Mouse (Mus musculus) adrenal gland, adult (tissue): Measurements from ENCODE around the gene Vdr.

Source experiments
- DNase-seq, 2 experiments: peaks; one replicate each; pipeline ENCODE4 v3.0.0; 2022 to 2023; ENCODE audit warnings: low spot score in 1 of 2; ENCODE audit not compliant: inconsistent age in 2 of 2

The Vdr gene

GRCm38 (mm10) chr15:97921796-97922195 lies 11.4 kb upstream of the Vdr start:
- no peak for DNase-seq

GRCm38 (mm10) chr15:97920306-97920705 lies 9.9 kb upstream of the Vdr start:
- DNase-seq, result peak in 1 of 2 experiments; percentile 32

- DNase-seq, result no peak
Measured at GRCm38 (mm10) chr15:97919217-97919616, 8.8 kb upstream of the Vdr start.

- no peak for DNase-seq
Measured at GRCm38 (mm10) chr15:97917994-97918393, 7.6 kb upstream of the Vdr start.

- DNase-seq, result peak in 1 of 2 experiments; percentile 63
Measured at GRCm38 (mm10) chr15:97914331-97914747, 3.9 kb upstream of the Vdr start.

- peak; percentile 74 to 90 for DNase-seq
Measured at GRCm38 (mm10) chr15:97907801-97908751, 2.4 kb downstream of the Vdr start.

- peak; percentile 55 to 60 for DNase-seq
Measured at GRCm38 (mm10) chr15:97907202-97907601, 3.2 kb downstream of the Vdr start.

GRCm38 (mm10) chr15:97905281-97905680 lies 5.1 kb downstream of the Vdr start:
- DNase-seq, result no peak

- no peak for DNase-seq
Measured at GRCm38 (mm10) chr15:97904339-97904991, 6.0 kb downstream of the Vdr start.

- no peak for DNase-seq
Measured at GRCm38 (mm10) chr15:97903261-97904009, 7.0 kb downstream of the Vdr start.

- DNase-seq, result no peak
Measured at GRCm38 (mm10) chr15:97900991-97901390, 9.4 kb downstream of the Vdr start.

GRCm38 (mm10) chr15:97900336-97900912 lies 10.0 kb downstream of the Vdr start:
- no peak for DNase-seq

GRCm38 (mm10) chr15:97899714-97900113 lies 10.7 kb downstream of the Vdr start:
- no peak for DNase-seq

- no peak for DNase-seq
Measured at GRCm38 (mm10) chr15:97898791-97899190, 11.6 kb downstream of the Vdr start.

- DNase-seq, result no peak
Measured at GRCm38 (mm10) chr15:97896861-97897654, 13.4 kb downstream of the Vdr start.

- no peak for DNase-seq
Measured at GRCm38 (mm10) chr15:97896347-97896746, 14.1 kb downstream of the Vdr start.

GRCm38 (mm10) chr15:97895847-97896246 lies 14.6 kb downstream of the Vdr start:
- DNase-seq, result no peak

GRCm38 (mm10) chr15:97892506-97892905 lies 17.9 kb downstream of the Vdr start:
- DNase-seq, result no peak

- DNase-seq, result peak; percentile 51 to 73
Measured at GRCm38 (mm10) chr15:97890450-97890849, 20.0 kb downstream of the Vdr start.

GRCm38 (mm10) chr15:97890017-97890416 lies 20.4 kb downstream of the Vdr start:
- peak in 1 of 2 experiments; percentile 51 for DNase-seq
